Mouse (Mus musculus): ENCODE measurements around the gene Rnf26.

The Rnf26 gene

GRCm38 (mm10) chr9:44088877-44089608 is 24.3 kb downstream of the Rnf26 start:
- no peak for DNase-seq (ENCODE audit: low spot score)

- DNase-seq (ENCODE audit: low spot score), result no peak
These were observed 25.4 kb downstream of the Rnf26 start for GRCm38 (mm10) chr9:44087761-44088455.

- DNase-seq (ENCODE audit: low spot score), result no peak
These were observed 26.4 kb downstream of the Rnf26 start for GRCm38 (mm10) chr9:44086960-44087359.

- DNase-seq (ENCODE audit: low spot score), result no peak
These were observed 27.3 kb downstream of the Rnf26 start for GRCm38 (mm10) chr9:44085741-44086665.

- DNase-seq (ENCODE audit: low spot score), result no peak
These were observed 28.0 kb downstream of the Rnf26 start for GRCm38 (mm10) chr9:44085276-44085675.

GRCm38 (mm10) chr9:44084659-44085229 is 28.6 kb downstream of the Rnf26 start:
- DNase-seq (ENCODE audit: low spot score), result peak; percentile 93

GRCm38 (mm10) chr9:44084236-44084635 is 29.1 kb downstream of the Rnf26 start:
- DNase-seq (ENCODE audit: low spot score), result no peak

- DNase-seq (ENCODE audit: low spot score), result peak; percentile 69
These were observed 29.8 kb downstream of the Rnf26 start for GRCm38 (mm10) chr9:44083392-44084121.

- no peak for DNase-seq (ENCODE audit: low spot score)
These were observed 31.1 kb downstream of the Rnf26 start for GRCm38 (mm10) chr9:44082266-44082665.

GRCm38 (mm10) chr9:44081581-44081980 is 31.7 kb downstream of the Rnf26 start:
- DNase-seq (ENCODE audit: low spot score), result no peak

- DNase-seq (ENCODE audit: low spot score), result no peak
These were observed 32.4 kb downstream of the Rnf26 start for GRCm38 (mm10) chr9:44080953-44081352.

- no peak for DNase-seq (ENCODE audit: low spot score)
These were observed 33.1 kb downstream of the Rnf26 start for GRCm38 (mm10) chr9:44079997-44080780.

GRCm38 (mm10) chr9:44078955-44079756 is 34.2 kb downstream of the Rnf26 start:
- DNase-seq (ENCODE audit: low spot score), result peak; percentile 29

- no peak for DNase-seq (ENCODE audit: low spot score)
These were observed 35.0 kb downstream of the Rnf26 start for GRCm38 (mm10) chr9:44078136-44078797.

- no peak for DNase-seq (ENCODE audit: low spot score)
These were observed 35.9 kb downstream of the Rnf26 start for GRCm38 (mm10) chr9:44077266-44077910.

GRCm38 (mm10) chr9:44076764-44077120 is 36.6 kb downstream of the Rnf26 start:
- peak; percentile 75 for DNase-seq (ENCODE audit: low spot score)

- DNase-seq (ENCODE audit: low spot score), result no peak
These were observed 37.1 kb downstream of the Rnf26 start for GRCm38 (mm10) chr9:44075996-44076763.

Measured in yolk sac, embryonic 10.5 days (tissue).